Mouse (Mus musculus): ENCODE results near the gene Clcnkb.
A peak's percentile ranks its signal among the peaks of the same experiment; 100 is the strongest.

Clcnkb gene

DNA sequence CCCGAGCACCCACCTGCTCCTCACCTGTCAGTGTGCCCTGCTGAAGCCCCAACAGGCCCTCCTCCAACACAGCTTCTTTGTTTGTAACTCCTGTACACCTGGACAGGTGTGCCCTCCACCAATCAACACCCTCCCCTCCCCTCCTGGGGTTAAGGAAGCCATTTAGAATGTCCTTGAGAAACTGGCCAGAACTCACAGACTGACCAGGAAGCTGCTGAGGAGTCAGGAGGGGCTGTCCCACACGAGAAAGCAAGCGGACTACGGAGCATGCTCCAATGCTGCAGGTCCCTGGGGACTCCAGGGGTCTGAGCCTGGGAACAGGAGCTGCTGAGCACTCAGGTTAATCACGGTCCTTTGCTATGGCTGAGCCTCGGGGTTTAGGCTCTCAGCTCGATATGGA lies at the start of gene Clcnkb:
Gene Clcnkb (minus strand): TSS at position 91 of the 400 bp plus-strand sequence.
- DNase-seq = no peak

GRCm38 (mm10) chr4:141464722-141465121 lies 48.9 kb upstream of the Clcnkb start:
- no peak for DNase-seq

DNA sequence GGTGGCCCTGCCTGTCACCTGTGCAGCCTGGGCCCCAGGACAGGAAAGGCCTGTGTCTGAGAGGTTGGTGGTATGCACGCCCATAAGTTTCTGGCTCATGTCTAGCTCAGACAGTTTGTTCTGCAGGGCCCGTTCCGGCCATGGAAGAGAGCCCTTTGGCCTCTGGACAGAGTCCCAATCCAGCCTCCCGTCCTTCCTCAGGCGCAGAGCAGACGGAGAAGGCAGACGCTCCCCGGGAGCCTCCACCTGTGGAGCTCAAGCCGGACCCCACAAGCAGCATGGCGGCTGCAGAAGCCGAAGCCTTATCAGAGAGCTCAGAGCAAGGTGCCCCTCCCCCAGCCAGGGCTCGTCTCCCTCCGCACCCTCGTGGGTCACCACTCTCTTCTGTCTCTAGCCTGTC lies 47.7 kb upstream of the Clcnkb start:
- DNase-seq = no peak

DNA sequence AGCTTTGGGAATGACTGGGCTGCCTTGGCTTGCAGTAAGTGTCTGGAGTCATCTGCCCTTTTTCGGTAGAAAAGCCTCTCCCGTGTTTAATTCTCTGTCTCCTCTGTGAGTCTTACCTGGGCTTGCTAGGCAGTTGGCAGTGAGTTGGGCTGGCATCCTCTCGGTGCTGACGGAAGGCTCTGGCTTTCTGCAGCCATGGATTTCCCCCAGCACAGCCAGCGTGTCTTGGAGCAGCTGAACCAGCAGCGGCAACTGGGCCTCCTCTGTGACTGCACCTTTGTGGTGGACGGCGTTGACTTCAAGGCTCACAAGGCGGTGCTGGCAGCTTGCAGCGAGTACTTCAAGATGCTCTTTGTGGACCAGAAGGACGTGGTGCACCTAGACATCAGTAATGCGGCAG lies 45.8 kb upstream of the Clcnkb start:
- no peak for DNase-seq

- DNase-seq = no peak
Measured at GRCm38 (mm10) chr4:141461088-141461487, 45.3 kb upstream of the Clcnkb start.

DNA sequence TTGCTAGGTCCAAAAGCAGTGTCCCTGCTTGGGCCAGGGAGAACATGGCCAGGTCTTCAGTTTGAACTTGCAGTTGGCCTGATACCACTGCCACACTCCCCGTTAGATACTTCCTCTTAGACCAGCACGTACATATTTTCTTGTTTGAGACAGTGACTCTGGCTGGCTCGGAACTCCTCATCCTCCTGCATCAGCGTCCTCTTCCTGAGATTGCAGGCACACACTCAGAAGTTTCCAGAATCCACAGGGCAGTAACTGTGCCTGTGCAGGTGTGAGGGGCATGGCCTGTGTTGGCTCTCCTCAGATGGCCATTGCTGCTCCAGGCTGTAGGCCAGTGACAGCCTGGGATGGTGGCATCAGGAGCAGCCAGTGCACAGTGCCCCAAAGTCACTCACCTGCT lies 44.7 kb upstream of the Clcnkb start:
- DNase-seq = no peak

DNA sequence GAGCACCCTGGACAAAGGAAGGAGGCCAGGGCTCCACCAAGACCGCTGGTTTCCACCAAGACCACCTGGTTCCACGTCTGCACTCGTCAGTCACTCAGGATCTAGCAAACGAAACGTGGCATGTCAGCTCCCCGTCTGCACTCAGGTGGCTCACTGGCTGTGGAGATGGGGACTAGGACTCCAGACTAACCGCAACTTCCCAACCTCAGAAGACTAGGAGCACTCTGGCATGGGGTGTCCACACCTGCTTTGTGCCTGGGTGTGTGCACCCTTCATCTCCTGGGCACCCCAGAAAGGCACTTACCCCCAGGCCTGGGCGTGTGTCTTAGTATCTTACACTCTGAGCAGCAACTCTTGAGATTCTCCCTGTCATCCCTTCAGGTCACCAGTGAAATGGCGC lies 44.0 kb upstream of the Clcnkb start:
- no peak for DNase-seq

DNA sequence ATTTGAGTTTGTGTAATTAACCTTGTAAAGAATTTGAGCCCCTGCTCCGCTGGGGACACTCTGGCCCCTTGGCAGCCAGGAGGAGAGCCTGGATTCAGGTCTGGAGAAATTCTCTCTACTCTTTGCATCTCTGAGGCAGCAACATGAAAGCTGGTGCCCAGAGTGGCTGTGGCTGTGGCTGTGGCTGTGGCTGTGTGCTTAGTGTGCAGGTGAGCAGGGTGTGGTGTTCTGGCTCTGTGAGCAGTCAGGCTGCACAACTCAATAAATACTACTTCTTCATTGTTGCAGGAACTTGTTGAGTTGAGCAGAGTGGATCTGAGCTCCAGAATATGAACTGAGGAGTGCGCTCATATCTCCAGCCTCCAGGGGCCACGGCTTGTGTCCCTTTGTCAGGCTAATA lies 43.1 kb upstream of the Clcnkb start:
- DNase-seq = no peak

DNA sequence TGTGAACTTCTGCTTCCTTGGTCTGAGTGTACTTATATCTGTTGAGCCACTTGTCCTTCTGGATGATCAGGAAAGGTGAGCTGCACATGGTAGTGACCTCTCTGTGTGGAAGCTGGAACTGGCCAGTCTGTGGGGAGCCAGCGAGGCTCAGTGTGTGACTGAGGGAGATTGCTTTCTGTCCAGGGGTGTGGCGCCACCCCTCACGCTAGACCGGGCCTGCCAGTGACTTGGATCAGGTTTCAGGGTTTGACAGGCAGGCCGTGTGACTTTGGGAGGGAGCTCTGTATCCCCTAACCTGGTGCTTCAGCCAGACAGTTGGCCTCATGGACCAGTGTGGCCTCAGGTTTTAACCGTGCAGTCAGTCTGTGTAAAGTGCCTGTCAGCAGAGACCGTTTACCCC lies 42.4 kb upstream of the Clcnkb start:
- peak; percentile 53 for DNase-seq

DNA sequence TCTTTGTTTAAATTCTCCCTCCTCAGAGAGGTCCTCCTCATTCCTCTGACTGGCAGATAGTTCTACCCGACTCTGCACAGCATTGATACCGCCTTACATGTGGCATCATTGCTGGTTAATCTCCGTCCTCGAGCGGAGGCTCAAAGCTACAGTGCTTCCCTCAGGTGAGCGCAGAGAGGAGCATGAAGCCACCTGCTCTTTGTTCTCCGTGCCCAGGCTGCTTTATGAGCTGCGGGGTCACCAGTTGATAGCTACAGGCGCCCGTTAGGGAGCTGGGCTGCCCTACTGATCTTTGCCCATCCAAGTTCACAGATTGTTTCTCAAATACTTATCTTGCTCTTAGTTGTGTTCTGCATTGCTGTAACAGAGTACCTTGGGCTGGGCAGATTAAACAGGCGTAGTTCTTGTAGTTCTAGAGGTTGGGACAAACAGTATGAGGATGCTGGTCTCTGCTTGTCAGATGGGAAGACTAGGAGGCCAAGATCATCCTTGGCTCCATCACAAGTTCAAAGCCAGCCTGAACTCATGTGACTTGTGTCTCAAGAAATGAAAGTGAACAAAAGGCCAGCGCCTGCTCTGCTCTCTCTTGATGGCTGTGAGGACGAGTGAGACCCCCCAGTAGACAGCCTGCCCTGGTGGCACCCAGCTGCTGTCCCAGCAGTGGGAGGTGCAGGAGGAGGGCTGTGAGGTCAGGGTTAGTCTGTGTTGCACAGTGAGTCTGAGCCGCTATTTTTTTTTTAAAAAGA lies 40.6 kb upstream of the Clcnkb start:
- DNase-seq = no peak

DNA sequence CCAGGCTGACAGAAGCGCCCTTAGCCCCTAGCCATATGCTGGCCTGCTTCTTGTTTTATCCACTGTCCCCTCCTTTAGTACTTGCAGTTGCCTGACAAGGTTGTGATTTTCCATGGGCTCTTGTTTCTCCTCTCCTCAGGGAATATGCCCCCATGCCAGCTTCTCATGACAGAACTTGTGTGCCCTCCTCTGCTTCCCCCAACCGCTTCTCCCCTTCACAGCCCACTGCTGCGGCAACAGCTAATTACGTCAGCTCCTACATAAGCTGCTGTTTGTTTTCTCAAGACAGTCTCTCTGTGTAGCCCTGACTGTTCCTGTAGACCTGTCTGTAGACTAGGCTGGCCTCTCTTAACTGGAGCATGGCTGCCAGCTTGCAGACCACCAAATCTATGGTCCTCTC lies 39.7 kb upstream of the Clcnkb start:
- DNase-seq = no peak

- no peak for DNase-seq
Measured at GRCm38 (mm10) chr4:141454581-141455350, 39.0 kb upstream of the Clcnkb start.

GRCm38 (mm10) chr4:141451916-141452450 lies 36.2 kb upstream of the Clcnkb start:
- DNase-seq = no peak

DNA sequence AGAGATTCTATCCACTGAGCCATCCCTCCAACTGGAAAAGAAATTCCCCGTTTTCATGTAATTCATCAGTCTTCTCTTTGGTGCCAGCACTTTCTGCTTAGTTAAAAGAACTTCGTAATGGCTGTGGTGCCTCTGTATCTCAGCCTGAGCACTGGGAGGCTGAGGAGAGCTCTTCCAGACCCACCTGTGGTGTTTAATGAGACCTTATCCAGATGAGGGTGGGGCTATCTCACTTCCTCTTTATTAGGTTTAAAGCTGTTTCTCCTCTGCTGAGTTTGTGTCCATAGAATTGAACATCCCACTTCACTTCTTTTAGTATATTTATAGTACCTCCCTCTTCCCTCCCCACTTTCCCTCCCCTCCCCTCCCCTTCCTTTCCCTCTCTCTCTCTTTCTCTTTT lies 35.4 kb upstream of the Clcnkb start:
- no peak for DNase-seq

GRCm38 (mm10) chr4:141446211-141446610 lies 30.4 kb upstream of the Clcnkb start:
- DNase-seq = no peak

DNA sequence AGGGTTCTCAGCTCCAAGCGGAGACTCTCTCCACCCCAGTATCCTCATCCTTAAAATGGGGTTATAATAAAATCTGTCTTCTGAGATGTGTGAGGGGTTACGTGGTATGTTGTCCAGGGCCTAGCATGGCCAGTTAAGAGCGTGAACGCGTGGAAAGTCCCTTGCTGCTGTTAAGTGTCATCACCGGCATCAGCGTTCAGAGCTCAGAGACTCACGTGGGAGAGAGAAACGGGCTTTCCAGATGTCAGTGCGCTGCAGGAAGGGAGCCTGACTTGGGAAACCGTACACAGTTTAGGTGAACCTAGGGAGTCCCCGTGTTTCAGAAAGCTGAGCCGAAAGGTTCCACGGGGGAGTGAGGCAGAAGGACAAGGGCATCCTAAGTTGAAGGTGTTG lies 29.5 kb upstream of the Clcnkb start:
- peak; percentile 25 for DNase-seq

- peak; percentile 95 for DNase-seq
Measured at GRCm38 (mm10) chr4:141444451-141445327, 28.9 kb upstream of the Clcnkb start, which contains the start of gene Zbtb17. Zbtb17 (plus strand) TSS chr4:141444654.

GRCm38 (mm10) chr4:141443641-141444429 lies 28.0 kb upstream of the Clcnkb start:
- DNase-seq = no peak

GRCm38 (mm10) chr4:141440877-141441276 lies 25.1 kb upstream of the Clcnkb start:
- no peak for DNase-seq

DNA sequence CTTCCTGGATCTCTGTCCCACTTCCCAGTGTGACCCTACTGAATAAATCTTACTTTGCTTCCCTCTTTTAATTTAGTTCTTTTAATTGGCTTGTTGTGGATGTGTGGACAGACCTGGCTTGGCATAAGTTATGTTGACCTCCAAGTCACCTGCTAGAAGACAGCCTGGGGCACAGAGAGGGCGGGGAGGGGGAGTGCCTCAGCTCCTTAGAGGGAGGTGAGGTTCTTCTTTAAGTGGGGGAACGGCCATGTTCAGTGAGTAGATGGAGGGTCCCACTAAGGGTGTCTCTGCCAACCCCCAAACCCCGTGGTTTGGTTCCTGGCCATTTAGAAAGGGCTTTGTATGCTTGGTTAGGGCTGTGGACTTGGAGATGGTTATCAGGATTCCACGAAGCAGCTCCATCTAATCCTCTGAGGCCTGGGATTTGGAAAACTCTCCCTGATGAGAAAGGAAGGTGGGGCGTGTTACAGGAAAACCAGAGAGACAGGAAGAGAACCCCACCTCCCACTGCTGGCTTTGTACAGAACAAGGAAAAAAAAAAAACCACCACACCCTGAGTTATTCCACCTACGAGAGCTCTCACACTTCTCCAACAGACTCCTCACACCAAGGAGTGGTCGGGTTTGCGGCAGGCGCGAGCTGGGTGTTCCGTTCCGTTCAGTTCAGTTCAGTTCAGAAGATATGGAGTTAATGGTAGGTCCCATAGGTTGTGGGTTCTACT lies 23.4 kb upstream of the Clcnkb start:
- DNase-seq = no peak

GRCm38 (mm10) chr4:141435974-141436373 lies 20.2 kb upstream of the Clcnkb start, which contains the start of gene Srarp:
Srarp (minus strand) TSS chr4:141436105.
- no peak for DNase-seq

All from embryo, embryonic 11 days (tissue).